Mouse (Mus musculus) spleen, adult 2 months (tissue): Measurements from ENCODE around the gene Il20. TPM values are rescaled to one million over a fixed set of nuclear protein-coding genes. Genes with fewer than 3 reads are reported as not detected.

ENCODE experiments used
- DNase-seq, 2 experiments: peaks; one replicate each; pipeline versions ENCODE4 v3.0.0 to v3.0.0-alpha.2; 2012 to 2021; ENCODE audit warnings: low spot score in 2 of 2, low read depth in 1 of 2
- H3K27ac ChIP-seq: fragments of 200-500 bp; 2 replicates; pipeline ENCODE4 v1.5.1; 2012; ENCODE audit warnings: low read length, inconsistent platforms; ENCODE audit not compliant: insufficient read depth
- H3K27me3 ChIP-seq: fragments of 200-500 bp; 2 replicates; pipeline ENCODE4 v1.6.1; 2012; ENCODE audit warnings: mild to moderate bottlenecking, moderate library complexity, low read length, inconsistent platforms; ENCODE audit not compliant: control insufficient read depth, insufficient read depth
- H3K36me3 ChIP-seq: fragments of 200-500 bp; 2 replicates; pipeline ENCODE4 v1.6.1; 2012; ENCODE audit warnings: mild to moderate bottlenecking, low read length, inconsistent platforms; ENCODE audit not compliant: control insufficient read depth, insufficient read depth
- H3K4me1 ChIP-seq: fragments of 200-500 bp; 2 replicates; pipeline ENCODE4 v1.6.1; 2011; ENCODE audit warnings: inconsistent platforms; ENCODE audit not compliant: control insufficient read depth, insufficient read depth, insufficient read length
- H3K4me3 ChIP-seq: fragments of 200-500 bp; 2 replicates; pipeline ENCODE4 v1.5.1; 2011; ENCODE audit warnings: mild to moderate bottlenecking, inconsistent platforms; ENCODE audit not compliant: insufficient read depth, insufficient read length; ENCODE audit errors: extremely low read depth
- CTCF ChIP-seq: fragments of 200-500 bp; IDR thresholded peaks from 2 replicates; pipeline ENCODE4 v1.5.1; 2011; ENCODE audit warnings: mild to moderate bottlenecking, inconsistent platforms; ENCODE audit not compliant: insufficient read depth, insufficient read length, insufficient replicate concordance; ENCODE audit errors: extremely low read depth
- POLR2A ChIP-seq: fragments of 200-500 bp; IDR thresholded peaks from 2 replicates; pipeline ENCODE4 v1.6.1; 2011; ENCODE audit warnings: low read depth, low read length, inconsistent platforms
- WGBS: fragments of 180-500 bp; shearing (Covaris S2); methylation state at CpG from one replicate; pipeline ENCODE4 v1.1.7; 2018; 5-methylcytosine and 5-hydroxymethylcytosine counted together
- polyA plus RNA-seq: library from polyadenylated mRNA; depleted of rRNA; stranded (reverse); fragments of >200 nt; gene quantifications from 2 replicates; pipeline ENCODE4 v1.2.3, GENCODE M21; 2012; rRNA removed

Il20 gene
- polyA plus RNA-seq, 1 experiment = not detected

DNA sequence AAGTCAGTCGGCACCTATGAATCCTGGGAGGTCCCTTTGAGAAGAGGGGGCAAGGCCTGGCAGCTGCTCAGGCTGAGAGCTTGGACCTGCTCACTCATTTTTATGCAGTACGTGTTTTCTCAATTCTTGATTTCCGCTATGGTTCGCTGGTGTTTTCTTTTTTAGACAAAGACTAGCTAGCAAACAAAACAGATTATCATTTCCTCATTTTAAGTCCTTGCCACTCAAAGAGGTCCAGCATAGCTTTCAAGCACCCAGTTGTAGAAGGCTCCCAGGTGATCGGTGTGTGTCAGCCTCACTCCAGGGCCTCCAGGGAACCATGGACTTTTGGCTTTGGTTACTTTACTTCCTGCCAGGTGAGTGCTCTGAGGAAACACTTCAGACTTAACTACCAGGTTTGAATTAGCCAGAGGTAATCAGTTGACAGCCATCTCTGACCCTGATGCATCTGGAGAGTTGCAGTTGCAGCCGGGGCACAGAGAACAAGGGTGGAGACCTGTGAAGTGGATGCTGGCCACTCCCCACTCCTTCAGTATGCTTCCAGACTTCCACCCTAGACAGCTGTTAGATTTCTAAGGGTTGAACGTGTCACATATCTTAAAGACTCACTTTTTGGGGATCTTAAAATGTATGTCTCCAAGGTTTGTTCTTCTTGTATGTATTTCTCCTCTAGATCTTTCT, 45.6 kb downstream of the Il20 start, which contains the start of gene Fcmr:
Gene Fcmr (plus strand): TSS at position 129 of the 681 bp plus-strand sequence.
- no peaks in the 10 kb centered on the region; the same call in 1 of the 2 replicates for H3K36me3 ChIP-seq
- TF ChIP-seq POLR2A (peak; percentile 70), CTCF (no peak)
- peak within 1 kb of the TSS; percentile 60 for H3K4me3 ChIP-seq
- DNase-seq = peak; percentile 54 to 61
- peaks cover 21% of the 10 kb centered on the region; the same call in 1 of the 2 replicates for H3K4me1 ChIP-seq
- H3K27me3 ChIP-seq = no peaks in the 10 kb centered on the region
- H3K27ac ChIP-seq = peak within 1 kb of the TSS; percentile 97
- WGBS = 29% methylated on average over 7 of the region's 7 CpGs

- TF ChIP-seq POLR2A = no peak
- TF ChIP-seq CTCF = no peak
- Histone ChIP-seq H3K27ac (peak overlapping the region; percentile 97), H3K4me1 (peaks cover 18% of the 10 kb centered on the region; the same call in 1 of the 2 replicates), H3K27me3 (no peaks in the 10 kb centered on the region), H3K4me3 (no peak overlapping the region), H3K36me3 (no peaks in the 10 kb centered on the region; the same call in 1 of the 2 replicates)
- DNase-seq = no peak
- WGBS = 59% methylated on average over 5 of the region's 5 CpGs
Measured at GRCm38 (mm10) chr1:130864741-130865140, 46.5 kb downstream of the Il20 start.

DNA sequence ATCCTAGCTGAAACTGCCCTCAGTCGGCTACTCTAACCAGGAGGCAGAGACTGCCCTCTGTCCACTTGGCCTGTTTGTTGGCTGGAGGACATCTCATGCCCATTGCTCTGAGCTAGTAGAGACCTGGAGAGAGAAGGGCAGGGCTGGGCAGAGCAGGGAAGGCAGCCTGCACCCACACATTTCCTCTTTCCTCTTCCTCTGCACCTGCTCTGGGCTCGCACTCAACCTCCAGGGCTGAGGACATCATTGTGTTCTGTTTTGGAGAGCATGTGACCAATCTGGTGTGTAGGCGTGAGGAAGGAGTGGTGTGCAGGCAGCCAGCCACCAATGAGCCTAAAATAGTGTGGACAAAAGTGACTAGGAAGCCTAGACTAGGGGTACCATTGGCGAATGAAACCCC, 47.0 kb downstream of the Il20 start:
- Histone ChIP-seq H3K4me1 (peaks cover 18% of the 10 kb centered on the region; the same call in 1 of the 2 replicates), H3K4me3 (no peak overlapping the region), H3K36me3 (no peaks in the 10 kb centered on the region), H3K27ac (peak overlapping the region; percentile 97), H3K27me3 (no peaks in the 10 kb centered on the region)
- WGBS = 14% methylated on average over 4 of the region's 4 CpGs
- peak; percentile 81 to 85 for DNase-seq
- TF ChIP-seq CTCF (no peak), POLR2A (peak; percentile 65)

GRCm38 (mm10) chr1:130857456-130857855, 53.8 kb downstream of the Il20 start:
- Histone ChIP-seq H3K4me3 (no peak overlapping the region), H3K27ac (no peak overlapping the region), H3K27me3 (no peaks in the 10 kb centered on the region), H3K36me3 (no peaks in the 10 kb centered on the region), H3K4me1 (peaks cover 2% of the 10 kb centered on the region; the same call in 1 of the 2 replicates)
- no peak for DNase-seq
- TF ChIP-seq CTCF (no peak), POLR2A (no peak)
- WGBS = 89% methylated on average over 4 of the region's 4 CpGs

Other genes starting within 250 kb of the Il20 start
- gene C4bp, start 249.8 kb downstream of the Il20 start, polyA plus RNA-seq = not detected in 2 replicates
- not detected in 2 replicates for gene Gm29427, start 195.7 kb downstream of the Il20 start, polyA plus RNA-seq
- gene Yod1, start 194.1 kb downstream of the Il20 start, polyA plus RNA-seq = 1.6 and 2.2 TPM in 2 replicates
- 3.3 and 5.3 TPM in 2 replicates for gene Pfkfb2, start 182.2 kb downstream of the Il20 start, polyA plus RNA-seq
- gene AA986860, start 179.5 kb downstream of the Il20 start, polyA plus RNA-seq = 0.30 and 0.48 TPM in 2 replicates
- 0.67 and 2.1 TPM in 2 replicates for gene Fcamr, start 110.5 kb downstream of the Il20 start, polyA plus RNA-seq
- 0.20 and 0.32 TPM in 2 replicates for gene Pigr, start 84.8 kb downstream of the Il20 start, polyA plus RNA-seq
- 452 and 608 TPM in 2 replicates for gene Fcmr, start 45.8 kb downstream of the Il20 start, polyA plus RNA-seq
- not detected in 2 replicates for gene Il24, start 24.0 kb downstream of the Il20 start, polyA plus RNA-seq
- gene Il19, start 28.7 kb upstream of the Il20 start, polyA plus RNA-seq = not detected in 2 replicates
- 0.12 and 0.16 TPM in 2 replicates for gene Il10, start 108.4 kb upstream of the Il20 start, polyA plus RNA-seq
- gene Mapkapk2, start 186.4 kb upstream of the Il20 start, polyA plus RNA-seq = 55.3 and 72.5 TPM in 2 replicates
- gene Dyrk3, start 226.9 kb upstream of the Il20 start, polyA plus RNA-seq = 3.6 and 4.6 TPM in 2 replicates
- 17.4 and 19.6 TPM in 2 replicates for gene Eif2d, start 241.7 kb upstream of the Il20 start, polyA plus RNA-seq